ENCODE assay signal across 8 mouse cellular contexts in genomic region chr6:30459811-30460749, GRCm38 (mm10). TPM values are rescaled to one million over a fixed set of nuclear protein-coding genes. Genes with fewer than 3 reads are reported as not detected.
DNase-seq lines count a peak whose midpoint lies in the region; ATAC-seq and TF ChIP-seq lines count a peak whose summit lies in the region.

No protein-coding gene starts in this region.

- peak; percentile 73 for TF ChIP-seq CTCF in heart, postnatal 0 days (IDR thresholded peaks at IDR 0.05; ENCODE audit: low read depth)
- peak; percentile 88 for TF ChIP-seq CTCF in testis, adult 2 months (IDR thresholded peaks at IDR 0.05; ENCODE audit: control insufficient read depth, insufficient read depth, insufficient replicate concordance, low read depth, low read length)

- 4% methylated on average over 40 of the region's 40 CpGs for WGBS in forebrain, embryonic 11.5 days
- WGBS in heart, postnatal 0 days, result 12% methylated on average over 40 of the region's 40 CpGs
- 7% methylated on average over 40 of the region's 40 CpGs for WGBS in neural tube, embryonic 14.5 days

- ATAC-seq in CD4-positive, CD25-positive, alpha-beta regulatory T cell, adult 4 months, result peak; percentile 93
- ATAC-seq in forebrain, embryonic 11.5 days (replicated peaks; ENCODE audit: low FRiP score), result peak; percentile 43
- ATAC-seq in heart, postnatal 0 days (ENCODE audit: insufficient read depth, low read depth), result peak; percentile 40; the same call in 1 of the 2 replicates
- peak; percentile 22 for ATAC-seq in neural tube, embryonic 14.5 days (ENCODE audit: low read depth)

- H3K4me1 ChIP-seq in forebrain, embryonic 11.5 days (replicated peaks; ENCODE audit: control insufficient read depth, insufficient read depth, low read length), result peaks cover 26% of the 10 kb centered on the region; the same call in 1 of the 2 replicates
- peaks cover 16% of the 10 kb centered on the region for H3K4me1 ChIP-seq in heart, postnatal 0 days (ENCODE audit: control insufficient read depth, insufficient read depth)
- H3K4me1 ChIP-seq in neural tube, embryonic 14.5 days (ENCODE audit: control insufficient read depth, insufficient read depth, low read length), result peaks cover 17% of the 10 kb centered on the region
- peaks cover 28% of the 10 kb centered on the region for H3K4me1 ChIP-seq in testis, adult 2 months (ENCODE audit: control insufficient read depth, insufficient read depth, low read length)

- H3K36me3 ChIP-seq in forebrain, embryonic 11.5 days (ENCODE audit: control insufficient read depth, insufficient read depth, low read length), result peaks cover 4% of the 10 kb centered on the region
- H3K36me3 ChIP-seq in heart, postnatal 0 days (replicated peaks; ENCODE audit: control insufficient read depth, insufficient read depth, low read length), result 0 out of 2 replicates have a peak, but pooled peaks cover 6% of the 10 kb centered on the region
- no peaks in the 10 kb centered on the region for H3K36me3 ChIP-seq in neural tube, embryonic 14.5 days (ENCODE audit: control insufficient read depth, insufficient read depth, low read length)
- H3K36me3 ChIP-seq in testis, adult 2 months (ENCODE audit: control insufficient read depth, insufficient read depth, low read length), result no peaks in the 10 kb centered on the region

- peak overlapping the region; percentile 63 for H3K4me2 ChIP-seq in forebrain, embryonic 11.5 days (ENCODE audit: low read depth, low read length, severe bottlenecking)
- peak overlapping the region; percentile 67 for H3K4me2 ChIP-seq in heart, postnatal 0 days (ENCODE audit: low read depth, low read length)
- H3K4me2 ChIP-seq in neural tube, embryonic 14.5 days (ENCODE audit: low read depth, low read length), result peak overlapping the region; percentile 60

- H3K9ac ChIP-seq in forebrain, embryonic 11.5 days (ENCODE audit: low read length), result peak overlapping the region; percentile 81
- peak overlapping the region; percentile 43 for H3K9ac ChIP-seq in heart, postnatal 0 days (replicated peaks; ENCODE audit: low read depth, low read length)
- H3K9ac ChIP-seq in neural tube, embryonic 14.5 days (replicated peaks; ENCODE audit: low read depth, low read length), result peak overlapping the region; percentile 67

- no peak for TF ChIP-seq POLR2A in testis, adult 2 months (IDR thresholded peaks at IDR 0.05; ENCODE audit: control insufficient read depth, low read depth, low read length)

- no peaks in the 10 kb centered on the region for H3K9me3 ChIP-seq in forebrain, embryonic 11.5 days (ENCODE audit: control insufficient read depth, low read length)
- no peaks in the 10 kb centered on the region for H3K9me3 ChIP-seq in heart, postnatal 0 days (replicated peaks; ENCODE audit: control insufficient read depth, low read length)
- no peaks in the 10 kb centered on the region for H3K9me3 ChIP-seq in neural tube, embryonic 14.5 days (ENCODE audit: control insufficient read depth, low read length)

- DNase-seq in c-Kit-positive CD71-positive TER-119-negative erythroid progenitor cells, embryonic 14.5 days (ENCODE audit: low read depth), result peak; percentile 53
- peak; percentile 92 for DNase-seq in forebrain, embryonic 11.5 days (ENCODE audit: low spot score)
- peak; percentile 85 for DNase-seq in heart, postnatal 0 days (ENCODE audit: low spot score)
- peak; percentile 82 to 87 for DNase-seq in kidney, postnatal 25 days
- DNase-seq in lung, adult 18-20 months, result peak; percentile 63 to 75

- H3K4me3 ChIP-seq in forebrain, embryonic 11.5 days (ENCODE audit: low read depth, low read length), result peak overlapping the region; percentile 36
- peak overlapping the region; percentile 43 for H3K4me3 ChIP-seq in heart, postnatal 0 days (ENCODE audit: low read depth, low read length)
- H3K4me3 ChIP-seq in neural tube, embryonic 14.5 days (ENCODE audit: low read depth, low read length), result peak overlapping the region; percentile 37
- H3K4me3 ChIP-seq in testis, adult 2 months (ENCODE audit: control insufficient read depth, low read depth, low read length), result peak overlapping the region; percentile 82

- no peak for TF ChIP-seq EP300 in heart, postnatal 0 days (IDR thresholded peaks at IDR 0.05; ENCODE audit: low read depth)

- H3K27ac ChIP-seq in forebrain, embryonic 11.5 days (ENCODE audit: low read depth, low read length), result peak overlapping the region; percentile 99
- H3K27ac ChIP-seq in heart, postnatal 0 days (ENCODE audit: low read depth), result peak overlapping the region; percentile 66
- peak overlapping the region; percentile 95 for H3K27ac ChIP-seq in neural tube, embryonic 14.5 days (ENCODE audit: low read depth, low read length)
- 0 out of 2 replicates have a peak overlapping the region, but pooled peaks have one; percentile 19 for H3K27ac ChIP-seq in testis, adult 2 months (ENCODE audit: control insufficient read depth, insufficient read depth, low read depth, low read length)

- no peaks in the 10 kb centered on the region for H3K27me3 ChIP-seq in forebrain, embryonic 11.5 days (ENCODE audit: control insufficient read depth, insufficient read depth, low read length)
- 0 out of 2 replicates have a peak, but pooled peaks cover 3% of the 10 kb centered on the region for H3K27me3 ChIP-seq in heart, postnatal 0 days (ENCODE audit: control insufficient read depth, insufficient read depth, low read length)
- H3K27me3 ChIP-seq in neural tube, embryonic 14.5 days (ENCODE audit: control insufficient read depth, insufficient read depth, low read length), result no peaks in the 10 kb centered on the region
- no peaks in the 10 kb centered on the region for H3K27me3 ChIP-seq in testis, adult 2 months (ENCODE audit: control insufficient read depth, insufficient read depth, low read length)

RNA-seq across cellular contexts. Expression of gene Tmem209, which starts 49.5 kb away (rescaled TPM):
- polyA plus RNA-seq in CD4-positive, CD25-positive, alpha-beta regulatory T cell, adult 4 months (2017; shearing (Covaris generic)), result 10 to 100 TPM; 59.9 to 60.8 TPM
- polyA plus RNA-seq in forebrain, embryonic 11.5 days (2014; fragmentation: Nextera tagmentation; extraction: Ambion mirVana), result 54.2 and 60.2 TPM in 2 replicates
- 36.9 and 41.8 TPM in 2 replicates for total RNA-seq in heart, postnatal 0 days (2014; rRNA removed; ENCODE audit: low replicate concordance)
- 10.9 and 13.1 TPM in 2 replicates for polyA plus RNA-seq in heart, postnatal 0 days (2015; fragmentation: Nextera tagmentation; extraction: Ambion mirVana)
- 28.9 and 30.9 TPM in 2 replicates for polyA plus RNA-seq in neural tube, embryonic 14.5 days (2014; fragmentation: Nextera tagmentation; extraction: Ambion mirVana)
- polyA plus RNA-seq in testis, adult 2 months (2012; rRNA removed), result 77.8 and 92.3 TPM in 2 replicates

RNA-seq across cellular contexts. Expression of gene Ssmem1, which starts 49.6 kb away (rescaled TPM):
- not detected for polyA plus RNA-seq in CD4-positive, CD25-positive, alpha-beta regulatory T cell, adult 4 months (2017; shearing (Covaris generic))
- not detected in 2 replicates for polyA plus RNA-seq in forebrain, embryonic 11.5 days (2014; fragmentation: Nextera tagmentation; extraction: Ambion mirVana)
- not detected in 2 replicates for total RNA-seq in heart, postnatal 0 days (2014; rRNA removed; ENCODE audit: low replicate concordance)
- 0.08 TPM in 1 of 2 replicates, not detected in the other for polyA plus RNA-seq in heart, postnatal 0 days (2015; fragmentation: Nextera tagmentation; extraction: Ambion mirVana)
- 0.35 TPM in 1 of 2 replicates, not detected in the other for polyA plus RNA-seq in neural tube, embryonic 14.5 days (2014; fragmentation: Nextera tagmentation; extraction: Ambion mirVana)
- 109 and 119 TPM in 2 replicates for polyA plus RNA-seq in testis, adult 2 months (2012; rRNA removed)

RNA-seq across cellular contexts. Expression of gene Klhdc10, which starts 58.4 kb away (rescaled TPM):
- 1 to 10 TPM; 2.4 to 3.4 TPM for polyA plus RNA-seq in CD4-positive, CD25-positive, alpha-beta regulatory T cell, adult 4 months (2017; shearing (Covaris generic))
- 33.0 and 37.4 TPM in 2 replicates for polyA plus RNA-seq in forebrain, embryonic 11.5 days (2014; fragmentation: Nextera tagmentation; extraction: Ambion mirVana)
- total RNA-seq in heart, postnatal 0 days (2014; rRNA removed; ENCODE audit: low replicate concordance), result 58.7 and 86.7 TPM in 2 replicates
- polyA plus RNA-seq in heart, postnatal 0 days (2015; fragmentation: Nextera tagmentation; extraction: Ambion mirVana), result 10.5 and 11.8 TPM in 2 replicates
- polyA plus RNA-seq in neural tube, embryonic 14.5 days (2014; fragmentation: Nextera tagmentation; extraction: Ambion mirVana), result 47.5 and 49.7 TPM in 2 replicates
- 115 TPM in 2 replicates for polyA plus RNA-seq in testis, adult 2 months (2012; rRNA removed)

Comparison
In these comparisons a context has a peak if more than half of its experiments do, and no peak if none do; other contexts are left out.
1. Peak in every context shown above with its lines: DNase-seq, ATAC-seq, H3K4me3 ChIP-seq and H3K27ac ChIP-seq.
2. ATAC-seq: peak in every context shown above with its lines; median percentile 93 in CD4-positive, CD25-positive, alpha-beta regulatory T cell, adult 4 months; 43 in forebrain, embryonic 11.5 days; 40 in heart, postnatal 0 days; 22 in neural tube, embryonic 14.5 days.
3. H3K27ac ChIP-seq: peak in every context shown above with its lines; median percentile 99 in forebrain, embryonic 11.5 days; 95 in neural tube, embryonic 14.5 days; 66 in heart, postnatal 0 days; 19 in testis, adult 2 months.
4. RNA of gene Ssmem1, which starts 49.6 kb away (polyA plus RNA-seq): 109 to 119 TPM in testis, adult 2 months; 0.35 TPM in neural tube, embryonic 14.5 days, not detected in forebrain, embryonic 11.5 days, 0.08 TPM in heart, postnatal 0 days and not detected in CD4-positive, CD25-positive, alpha-beta regulatory T cell, adult 4 months; every median in the first group is over 10 times any median in the second.